Mouse (Mus musculus) olfactory bulb, adult 2 months (tissue): Measurements from ENCODE around the gene Cacna2d2.

Experiments
- CTCF ChIP-seq: fragments of 200-500 bp; IDR thresholded peaks from 2 replicates; pipeline ENCODE4 v1.5.1; 2012; ENCODE audit warnings: low read depth, mild to moderate bottlenecking, low read length, moderate library complexity; ENCODE audit not compliant: insufficient read depth
- POLR2A ChIP-seq: fragments of 200-500 bp; IDR thresholded peaks from 2 replicates; pipeline ENCODE4 v1.6.1; 2012; ENCODE audit warnings: mild to moderate bottlenecking, low read depth, low read length, moderate library complexity; ENCODE audit not compliant: insufficient read depth

GRCm38 (mm10) chr9:107443324-107443723 lies 43.9 kb downstream of the Cacna2d2 start:
- TF ChIP-seq CTCF (no peak), POLR2A (no peak)
